Mouse (Mus musculus): ENCODE results near the gene Cdh4.

The Cdh4 gene

DNA sequence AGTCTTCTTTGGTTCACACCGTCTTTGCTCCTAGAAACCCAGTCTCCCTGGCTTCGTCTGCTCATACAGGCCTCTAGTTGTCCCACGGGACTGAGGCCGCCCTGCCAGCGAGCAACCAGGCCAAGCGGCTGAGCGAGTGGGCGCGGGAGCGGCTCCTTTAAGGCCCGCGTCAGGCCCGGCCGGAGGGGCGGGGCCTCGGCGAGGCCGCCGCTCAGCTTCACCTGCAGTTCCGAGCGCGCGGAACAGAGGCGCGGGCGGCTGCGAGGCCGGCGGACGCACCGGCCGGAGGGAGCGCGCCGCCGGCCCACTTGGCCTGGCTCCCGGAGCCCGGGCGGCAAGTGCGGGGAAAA is at the start of gene Cdh4:
TSS of gene Cdh4 (plus strand) at position 241 of the 350 bp plus-strand sequence.
- DNase-seq (ENCODE audit: low spot score): no peak

GRCm38 (mm10) chr2:179395442-179395841 is 46.8 kb upstream of the Cdh4 start:
- DNase-seq (ENCODE audit: low spot score): no peak

GRCm38 (mm10) chr2:179399645-179400249 is 42.5 kb upstream of the Cdh4 start:
- DNase-seq (ENCODE audit: low spot score): no peak

- DNase-seq (ENCODE audit: low spot score): no peak
Measured at GRCm38 (mm10) chr2:179410866-179411561, 31.2 kb upstream of the Cdh4 start.

- DNase-seq (ENCODE audit: low spot score): no peak
Measured at GRCm38 (mm10) chr2:179412966-179413365, 29.3 kb upstream of the Cdh4 start.

DNA sequence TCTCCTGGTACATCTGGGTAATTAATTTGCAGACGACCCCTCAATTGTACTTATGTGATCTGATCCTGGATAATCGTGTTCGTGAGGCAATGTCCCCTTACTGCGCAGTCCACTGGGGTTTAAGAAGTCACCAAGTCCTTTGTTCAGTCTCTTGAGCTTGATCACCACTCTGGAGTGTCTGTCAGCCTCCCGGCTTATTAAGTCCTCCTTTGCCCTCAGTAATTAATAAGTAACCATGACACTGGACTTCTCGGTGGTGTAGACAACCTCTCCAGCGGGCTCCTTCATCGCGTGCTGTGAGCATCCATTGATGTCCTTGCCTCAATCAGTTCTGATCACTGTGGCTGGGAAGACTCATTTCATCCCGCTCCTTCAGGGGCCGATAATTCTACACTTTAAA is 28.0 kb upstream of the Cdh4 start:
- no peak for DNase-seq (ENCODE audit: low spot score)

GRCm38 (mm10) chr2:179414704-179415103 is 27.5 kb upstream of the Cdh4 start:
- DNase-seq (ENCODE audit: low spot score): no peak

DNA sequence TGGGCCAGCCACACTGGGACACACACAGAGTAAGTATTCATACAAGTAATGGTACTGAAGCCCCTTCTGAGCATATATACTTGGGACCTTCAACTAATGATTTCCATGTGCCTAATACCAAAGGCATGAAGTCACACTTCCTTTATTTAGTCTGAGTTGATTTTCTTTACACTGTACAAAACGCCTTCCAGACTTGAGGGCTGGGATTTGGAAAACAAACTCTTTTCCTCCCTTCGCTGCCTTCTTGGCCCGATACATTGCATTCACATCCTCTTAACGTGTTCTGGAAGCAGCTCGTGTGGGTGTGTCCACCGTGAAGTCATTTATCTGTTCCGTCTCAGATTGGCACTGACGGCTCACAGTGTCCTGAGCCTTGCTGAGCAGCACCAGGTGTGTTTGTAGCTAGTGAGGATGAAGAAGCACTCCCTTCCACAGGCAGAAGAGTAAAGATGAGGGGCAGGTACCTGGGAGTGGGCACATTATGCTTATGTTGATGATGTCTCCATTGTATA is 26.3 kb upstream of the Cdh4 start:
- DNase-seq (ENCODE audit: low spot score): no peak

GRCm38 (mm10) chr2:179416587-179417227 is 25.5 kb upstream of the Cdh4 start:
- DNase-seq (ENCODE audit: low spot score): no peak

GRCm38 (mm10) chr2:179425602-179426001 is 16.6 kb upstream of the Cdh4 start:
- no peak for DNase-seq (ENCODE audit: low spot score)

DNA sequence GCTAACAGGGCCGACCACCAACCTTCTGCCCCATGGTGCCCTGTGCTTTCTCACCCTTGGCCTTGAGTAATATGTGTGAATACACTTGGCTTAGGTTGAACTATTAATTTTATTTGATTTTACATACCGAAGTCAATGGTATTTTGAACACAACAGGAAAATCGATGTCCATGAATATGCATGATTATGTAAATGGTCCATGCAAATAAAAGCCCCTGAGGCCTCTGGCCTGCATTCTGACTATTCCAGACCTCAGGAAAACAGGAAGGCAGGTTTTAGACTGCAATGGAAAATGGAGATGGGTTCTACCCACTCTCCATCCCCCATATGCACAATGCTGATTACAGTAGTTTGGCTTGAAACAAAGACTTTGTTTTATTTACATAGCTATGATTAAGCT is 13.3 kb upstream of the Cdh4 start:
- no peak for DNase-seq (ENCODE audit: low spot score)

DNA sequence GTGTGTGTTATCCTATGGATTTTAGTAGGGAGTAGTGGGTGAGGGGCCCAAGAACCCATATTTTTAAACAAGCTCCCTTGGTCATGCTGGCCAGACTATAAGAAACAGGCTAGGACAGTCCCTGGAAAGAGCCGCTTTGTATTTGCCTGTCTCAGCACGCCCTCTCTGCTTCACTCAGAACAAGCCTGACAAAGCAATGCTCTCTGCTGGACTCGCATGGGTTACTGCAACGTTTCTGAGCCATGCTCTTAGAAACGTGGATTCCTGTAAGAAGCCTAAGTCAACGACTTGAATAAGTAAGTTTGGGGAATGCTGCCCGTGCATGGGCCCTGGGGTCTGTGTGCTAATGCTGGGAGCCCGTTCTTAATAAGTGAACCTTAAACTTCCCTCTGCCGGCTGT is 2.1 kb upstream of the Cdh4 start:
- no peak for DNase-seq (ENCODE audit: low spot score)

GRCm38 (mm10) chr2:179441086-179441485 is 1.1 kb upstream of the Cdh4 start:
- no peak for DNase-seq (ENCODE audit: low spot score)

GRCm38 (mm10) chr2:179441717-179442116 is 514 bp upstream of the Cdh4 start:
- no peak for DNase-seq (ENCODE audit: low spot score)

DNA sequence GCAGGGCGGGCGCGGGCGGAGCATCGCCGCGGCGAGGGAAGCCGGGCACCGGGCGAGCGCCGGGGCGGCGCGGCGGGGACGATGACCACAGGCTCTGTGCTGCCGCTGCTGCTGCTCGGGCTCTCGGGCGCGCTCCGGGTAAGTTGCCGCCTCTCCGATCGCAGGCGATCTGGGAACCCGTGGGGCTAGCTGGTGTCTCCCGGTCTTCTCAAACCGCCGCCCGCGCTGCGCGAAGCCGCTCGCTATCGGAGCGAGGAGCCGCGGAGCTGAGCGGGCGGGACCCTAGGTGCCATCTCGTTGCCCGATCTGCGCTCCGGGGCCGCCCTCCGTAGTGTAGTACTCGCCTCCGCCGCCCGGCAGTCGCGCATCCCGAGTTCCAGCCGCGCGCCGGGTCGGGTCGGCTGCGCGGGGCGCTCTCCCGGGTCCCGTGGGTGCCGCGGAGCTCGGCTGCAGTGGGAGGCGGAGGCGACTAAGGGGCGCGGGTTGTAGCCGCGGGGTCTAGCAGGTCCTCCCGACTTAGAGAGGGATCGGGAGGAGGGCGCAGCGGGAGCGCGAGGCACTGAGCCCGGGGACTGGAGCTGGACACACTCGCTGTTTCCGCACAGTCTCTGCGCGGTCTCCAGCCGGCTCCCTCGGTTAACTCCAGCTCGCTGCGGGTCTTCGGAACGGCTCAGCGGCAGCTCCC is 452 bp downstream of the Cdh4 start:
- no peak for DNase-seq (ENCODE audit: low spot score)

DNA sequence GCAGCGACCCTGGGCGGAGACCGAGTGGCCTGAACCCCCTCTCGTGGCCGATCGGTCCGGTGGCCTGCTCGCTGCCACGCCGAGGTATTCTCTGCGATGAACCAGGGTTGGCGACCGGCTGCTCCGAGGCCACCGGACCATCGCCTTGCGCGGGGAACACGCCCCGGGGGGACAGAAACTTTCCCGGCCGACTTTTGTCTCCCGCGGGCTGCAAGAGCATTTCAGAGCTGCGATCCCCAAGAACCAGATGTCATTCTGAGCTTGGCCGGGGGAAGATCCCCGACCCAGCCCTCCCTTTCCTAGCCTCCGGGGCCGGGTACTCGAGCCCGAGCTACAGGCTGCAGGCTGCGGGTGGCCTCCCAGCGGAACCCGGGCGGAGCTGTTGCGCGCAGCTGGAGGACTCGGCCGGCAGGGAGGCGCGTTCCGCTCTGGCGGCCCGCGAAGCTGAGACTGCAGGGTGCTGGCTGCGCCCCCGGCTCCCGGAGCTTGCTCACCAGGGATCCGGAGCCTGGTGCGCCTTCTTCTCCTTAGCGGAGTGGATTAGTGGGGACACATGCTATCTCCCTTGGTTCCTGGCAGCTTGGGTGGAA is 1.1 kb downstream of the Cdh4 start:
- DNase-seq (ENCODE audit: low spot score): no peak

GRCm38 (mm10) chr2:179443959-179444358 is 1.7 kb downstream of the Cdh4 start:
- DNase-seq (ENCODE audit: low spot score): no peak

GRCm38 (mm10) chr2:179448256-179448655 is 6.0 kb downstream of the Cdh4 start:
- no peak for DNase-seq (ENCODE audit: low spot score)

DNA sequence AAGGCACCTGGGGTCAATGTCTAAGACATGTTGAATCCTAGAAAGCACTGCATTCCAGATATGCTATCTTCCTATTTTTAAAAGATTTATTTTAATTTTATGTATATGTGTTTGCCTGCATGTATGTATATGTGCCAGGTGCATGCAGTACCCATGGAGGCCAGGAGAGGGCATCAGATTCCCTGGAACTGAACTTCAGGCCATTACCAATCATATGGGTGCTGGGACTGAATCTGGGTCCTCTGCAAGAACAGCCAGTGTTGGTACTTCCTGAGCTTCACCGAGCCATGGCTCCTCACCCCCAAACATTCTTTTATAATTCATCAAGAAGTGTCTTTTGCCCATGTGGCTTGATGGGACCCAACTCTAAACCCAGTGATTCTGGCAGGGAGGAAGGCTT is 6.8 kb downstream of the Cdh4 start:
- no peak for DNase-seq (ENCODE audit: low spot score)

DNA sequence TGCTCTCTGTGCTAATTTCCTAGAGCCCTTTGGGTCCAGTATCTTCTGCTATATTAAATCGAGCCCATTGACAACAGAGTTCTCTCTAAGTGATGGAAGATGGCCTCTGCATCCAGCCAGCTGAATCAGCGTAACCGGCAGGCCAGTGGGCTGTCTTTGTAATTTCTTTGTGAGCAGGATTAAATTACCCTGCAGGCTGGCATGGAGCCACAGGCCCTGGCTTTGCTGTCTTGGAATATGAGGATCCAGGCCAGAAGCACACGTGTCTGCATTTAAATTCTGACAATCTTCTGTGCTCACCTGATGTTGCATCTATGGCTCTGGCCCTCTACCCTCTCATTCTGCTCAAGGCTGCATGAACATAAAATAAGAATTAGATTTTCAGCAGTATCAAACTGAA is 17.0 kb downstream of the Cdh4 start:
- no peak for DNase-seq (ENCODE audit: low spot score)

DNA sequence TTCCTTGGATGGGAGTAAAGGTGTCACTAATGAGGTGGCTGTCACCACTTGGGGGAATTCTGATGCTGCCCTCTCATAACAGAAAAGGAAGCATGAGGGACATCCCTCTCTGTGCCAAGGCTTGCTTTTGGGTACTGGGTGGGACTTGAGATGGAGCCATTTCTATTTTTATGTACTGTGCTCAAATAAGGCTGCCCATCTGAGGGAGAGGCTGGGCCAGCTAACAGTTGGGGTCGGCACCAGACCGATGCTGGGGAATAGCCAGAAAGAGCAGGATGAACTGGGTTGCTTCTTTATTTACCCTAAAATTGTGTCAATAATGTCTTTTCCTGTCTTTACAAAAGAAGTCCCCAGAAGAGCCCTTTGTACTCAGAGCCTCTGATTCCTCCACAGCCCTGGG is 17.4 kb downstream of the Cdh4 start:
- no peak for DNase-seq (ENCODE audit: low spot score)

GRCm38 (mm10) chr2:179463514-179463913 is 21.3 kb downstream of the Cdh4 start:
- DNase-seq (ENCODE audit: low spot score): no peak
